Mouse (Mus musculus) heart, adult 9 months (tissue): ENCODE results near the gene Ak2.

Source experiments
- DNase-seq, 2 experiments: peaks; one replicate each; pipeline ENCODE4 v3.0.0; 2022; ENCODE audit warnings: low spot score in 2 of 2

Gene Ak2

DNA sequence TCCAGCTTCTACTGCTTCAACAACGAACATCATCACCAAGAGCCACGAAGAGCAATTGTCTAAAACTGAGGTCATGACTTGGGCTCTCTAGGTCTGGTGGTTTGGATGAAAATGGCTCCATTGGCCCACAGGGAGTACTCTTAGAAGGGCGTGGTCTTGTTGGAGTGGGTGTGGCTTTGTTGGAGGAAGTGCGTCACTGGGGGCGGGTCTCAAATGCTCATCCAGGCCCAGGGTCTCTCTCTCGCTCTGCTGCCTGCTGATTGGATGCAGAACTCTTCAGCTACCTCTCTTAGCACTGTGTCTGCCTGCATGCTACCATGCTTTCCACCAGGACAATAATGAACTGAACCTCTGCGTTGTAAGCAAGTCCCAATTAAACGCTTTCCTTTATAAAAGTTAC lies 17.1 kb upstream of the Ak2 start:
- DNase-seq: no peak

DNA sequence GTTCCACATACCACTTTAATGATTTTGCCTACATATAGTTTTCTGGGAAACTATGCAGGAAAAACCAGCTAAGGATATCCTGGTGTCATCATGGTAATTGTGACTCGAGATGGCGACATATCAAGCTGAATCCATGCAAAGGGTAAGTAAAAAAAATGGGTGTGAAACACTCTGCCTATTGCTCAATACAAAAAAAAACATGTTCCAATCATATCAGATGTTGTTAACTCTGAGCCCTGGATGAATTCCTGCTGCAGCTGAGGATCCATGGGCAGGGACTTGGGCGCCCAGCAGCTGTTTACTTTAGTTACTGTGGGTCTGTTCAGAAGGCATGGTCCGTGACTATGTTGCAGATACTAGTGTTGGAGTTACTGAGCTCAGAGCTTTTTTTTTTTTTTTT lies 15.2 kb upstream of the Ak2 start:
- DNase-seq: no peak

DNA sequence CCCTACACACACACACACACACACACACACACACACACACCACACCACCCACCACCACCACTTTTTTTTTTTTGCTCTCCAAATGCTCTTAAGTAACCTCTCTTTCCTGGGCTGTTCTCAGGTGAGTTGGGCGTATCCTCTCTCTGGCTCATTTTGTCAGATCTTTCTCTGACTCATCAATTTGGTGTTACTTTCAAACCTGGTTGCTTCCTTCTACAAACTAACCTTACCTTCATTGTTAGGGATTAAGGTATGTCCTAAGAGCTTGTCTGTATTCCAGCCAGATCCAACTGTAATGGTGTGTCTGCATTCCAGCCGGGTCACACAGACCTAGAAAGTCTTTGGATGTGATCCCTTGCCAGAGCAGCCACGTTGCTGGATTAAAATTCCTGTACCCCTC lies 14.5 kb upstream of the Ak2 start:
- no peak for DNase-seq

DNA sequence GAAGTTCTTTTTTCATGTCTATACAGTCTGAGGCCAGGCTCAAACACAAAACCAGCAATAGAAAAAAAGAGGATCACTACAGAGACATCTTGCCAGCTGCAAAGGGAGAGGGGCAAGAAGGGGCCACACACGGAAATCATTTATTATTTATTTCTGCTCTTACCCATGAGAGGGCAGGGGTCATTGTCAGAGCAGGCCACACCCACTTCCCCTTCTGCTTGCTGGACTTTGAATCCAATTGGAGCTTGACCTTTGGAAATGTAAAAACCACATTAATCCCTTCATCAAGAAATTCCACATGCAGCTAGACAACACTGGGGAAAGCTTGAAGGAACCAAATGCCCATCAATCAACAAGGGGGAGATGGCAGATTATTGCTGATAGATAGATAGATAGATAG lies 13.1 kb upstream of the Ak2 start:
- no peak for DNase-seq

DNA sequence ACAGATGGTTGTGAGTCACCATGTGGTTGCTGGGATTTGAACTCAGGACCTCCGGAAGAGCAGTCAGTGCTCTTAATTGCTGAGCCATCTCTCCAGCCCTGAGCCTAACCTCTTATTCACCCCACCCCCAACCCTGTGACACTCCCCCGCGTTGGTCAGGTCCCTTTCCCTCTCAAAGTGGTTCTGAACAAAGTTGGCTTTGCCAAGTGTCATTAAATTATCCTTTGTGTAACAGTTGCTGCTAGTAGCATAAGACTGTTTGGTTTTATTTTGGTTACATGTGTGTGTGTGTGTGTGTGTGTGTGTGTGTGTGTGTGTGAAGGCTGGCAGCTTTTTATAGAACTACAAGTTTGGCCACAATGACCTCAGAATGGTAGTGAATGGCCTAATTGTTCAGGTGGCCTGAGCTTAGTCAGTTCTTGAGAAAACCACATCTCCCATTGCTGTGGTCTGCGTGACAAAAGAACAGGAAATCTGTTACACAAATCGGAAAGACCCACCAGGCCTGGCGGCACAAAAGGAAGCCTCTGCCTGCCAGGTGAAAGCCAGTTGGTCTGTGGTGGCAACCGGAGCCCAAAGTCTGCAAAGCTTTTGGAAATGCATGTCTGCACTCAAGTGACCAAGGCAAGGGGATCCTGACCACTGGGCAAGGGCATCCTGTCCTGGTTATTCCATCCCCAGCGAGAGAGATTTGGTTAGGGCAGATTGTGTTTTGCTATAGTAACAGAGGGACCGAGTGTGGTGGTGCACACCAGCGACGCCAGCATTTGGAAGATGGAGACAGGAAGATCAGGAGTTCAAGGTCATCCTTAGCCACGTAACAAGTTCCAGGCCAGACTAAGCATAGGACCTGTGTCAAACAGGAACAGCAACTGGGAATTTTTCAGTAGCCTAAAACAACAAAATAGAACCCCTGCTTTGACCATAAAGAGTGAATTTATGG lies 10.6 kb upstream of the Ak2 start:
- DNase-seq: no peak

DNA sequence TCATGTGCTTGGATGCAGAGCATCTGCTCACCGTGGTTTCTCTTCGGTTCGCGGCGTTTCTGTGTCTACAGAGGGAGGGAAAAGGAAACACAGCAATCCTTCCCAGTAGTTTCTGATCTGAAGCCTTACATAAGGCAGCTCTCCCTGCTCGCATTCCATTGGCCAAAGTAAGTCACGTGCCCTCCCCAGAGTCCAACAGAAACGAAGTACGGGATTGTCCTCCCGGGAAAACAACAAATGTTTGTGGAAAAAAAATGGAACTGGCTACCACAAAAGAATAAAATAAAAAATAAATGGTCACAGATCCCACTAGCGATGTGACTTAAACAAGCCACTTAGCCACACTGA lies 10.0 kb upstream of the Ak2 start:
- DNase-seq: no peak

DNA sequence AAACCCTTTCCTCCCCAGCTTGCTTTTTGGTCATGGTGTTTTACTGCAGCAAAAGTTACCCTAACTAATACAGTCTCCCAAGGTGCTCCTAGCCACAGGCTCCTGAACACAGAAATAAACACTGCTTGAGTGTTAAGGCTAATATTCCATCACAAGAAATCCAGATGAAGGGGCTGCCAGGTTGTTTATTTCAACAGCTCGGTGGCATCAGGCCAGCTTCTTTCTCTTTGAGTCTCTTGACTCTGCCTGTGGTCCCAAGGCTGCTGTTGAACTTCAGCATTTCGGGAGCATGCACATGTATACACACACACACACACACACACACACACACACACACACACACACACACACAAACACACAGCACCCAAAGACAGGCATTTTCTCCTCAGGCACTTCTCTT lies 8.6 kb upstream of the Ak2 start:
- DNase-seq: no peak

DNA sequence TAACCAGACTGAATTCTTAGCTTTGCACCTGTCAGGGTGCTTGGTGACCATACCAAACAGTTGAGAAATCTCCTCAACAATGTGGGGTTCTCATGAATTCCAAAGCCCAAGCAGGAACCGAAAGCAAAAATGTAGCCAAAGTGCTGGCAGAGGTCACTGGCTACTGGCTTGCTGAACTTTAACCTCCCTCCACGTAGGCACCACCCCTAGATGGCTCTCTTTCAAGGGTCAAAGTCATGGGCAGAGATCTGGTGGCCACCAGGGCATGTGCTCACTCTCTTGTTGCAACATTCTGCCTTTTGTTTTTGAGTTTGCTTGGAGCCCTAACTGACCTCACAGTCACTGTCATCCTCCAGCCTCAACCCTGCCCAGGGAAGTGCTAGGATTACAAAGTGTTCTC lies 8.1 kb upstream of the Ak2 start:
- DNase-seq: no peak

DNA sequence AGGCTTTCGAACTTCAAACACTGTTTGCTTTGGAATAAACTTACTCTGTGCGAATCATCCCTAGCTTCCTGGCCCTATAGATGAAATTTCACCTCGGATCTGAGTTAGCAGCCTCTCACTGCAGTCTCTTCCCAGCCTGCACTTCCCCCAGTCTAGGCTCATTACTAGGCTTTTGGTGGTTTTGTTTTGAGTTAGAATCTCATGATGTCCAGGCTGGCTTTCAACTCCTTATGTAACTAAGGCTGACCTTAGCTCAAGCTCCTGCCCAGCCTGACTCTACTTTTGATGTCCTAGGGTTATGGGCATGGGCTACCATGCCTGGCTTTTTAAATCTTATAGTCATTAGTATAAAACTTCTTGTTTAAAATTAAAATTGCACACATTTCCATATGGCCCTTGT lies 7.2 kb upstream of the Ak2 start:
- no peak for DNase-seq

DNA sequence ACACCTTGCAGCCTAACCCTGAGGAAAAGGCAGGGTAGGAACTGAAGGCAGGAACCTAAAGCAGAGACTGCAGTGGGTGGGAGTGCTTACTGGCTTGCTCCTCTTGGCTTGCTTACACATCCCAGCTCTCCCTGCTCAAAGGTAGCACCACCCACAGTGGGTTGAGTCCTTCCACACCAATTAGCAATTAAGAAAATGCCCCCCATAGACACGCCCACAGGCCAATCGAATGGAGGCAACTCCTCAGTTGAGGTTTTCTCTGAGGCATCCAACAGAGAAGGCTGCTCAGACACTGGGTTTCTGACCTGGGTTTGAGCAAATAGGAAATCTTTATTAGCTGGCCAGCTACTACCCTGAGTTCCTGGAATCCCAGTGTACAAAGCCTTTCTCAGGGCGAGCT lies 2.8 kb upstream of the Ak2 start:
- no peak for DNase-seq

DNA sequence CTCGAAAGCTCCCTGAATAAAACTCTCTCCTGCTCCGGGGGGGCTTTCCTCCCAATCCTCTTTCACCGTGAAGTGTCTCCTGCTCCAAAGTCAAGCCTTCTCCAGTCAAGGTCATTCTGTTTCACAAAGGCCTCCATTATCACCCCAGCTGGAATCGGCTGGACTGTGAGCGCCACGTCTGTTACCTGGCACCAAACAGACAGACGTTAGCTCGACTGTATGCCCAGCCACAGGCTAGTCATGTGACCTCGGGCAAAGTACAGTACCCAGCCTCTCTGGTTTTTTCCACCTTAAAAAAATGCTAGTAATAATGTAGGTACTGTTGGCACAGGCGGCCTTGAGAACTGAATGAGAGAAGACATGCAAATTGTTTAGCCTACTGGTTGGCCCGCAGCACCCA lies 2.1 kb upstream of the Ak2 start:
- DNase-seq: no peak

DNA sequence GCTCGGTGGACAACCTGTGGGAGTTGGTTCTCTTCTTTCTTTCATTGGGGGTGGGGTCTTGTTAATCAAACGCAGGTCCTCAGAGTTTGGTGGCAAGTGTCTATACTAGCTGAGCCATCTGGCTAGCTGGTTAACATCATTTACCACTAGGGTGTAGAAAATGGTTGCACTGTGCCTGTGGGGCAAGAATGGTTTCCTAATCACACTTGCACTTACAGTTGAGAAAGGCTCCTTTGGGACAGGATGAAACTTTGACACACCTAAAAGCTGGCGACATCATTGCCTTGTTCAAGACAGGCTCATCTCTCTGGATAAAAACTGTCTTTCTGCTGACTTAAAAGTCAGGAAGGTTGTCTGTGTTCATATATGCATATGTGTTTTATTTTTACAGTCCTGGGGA lies 418 bp downstream of the Ak2 start:
- DNase-seq: no peak

DNA sequence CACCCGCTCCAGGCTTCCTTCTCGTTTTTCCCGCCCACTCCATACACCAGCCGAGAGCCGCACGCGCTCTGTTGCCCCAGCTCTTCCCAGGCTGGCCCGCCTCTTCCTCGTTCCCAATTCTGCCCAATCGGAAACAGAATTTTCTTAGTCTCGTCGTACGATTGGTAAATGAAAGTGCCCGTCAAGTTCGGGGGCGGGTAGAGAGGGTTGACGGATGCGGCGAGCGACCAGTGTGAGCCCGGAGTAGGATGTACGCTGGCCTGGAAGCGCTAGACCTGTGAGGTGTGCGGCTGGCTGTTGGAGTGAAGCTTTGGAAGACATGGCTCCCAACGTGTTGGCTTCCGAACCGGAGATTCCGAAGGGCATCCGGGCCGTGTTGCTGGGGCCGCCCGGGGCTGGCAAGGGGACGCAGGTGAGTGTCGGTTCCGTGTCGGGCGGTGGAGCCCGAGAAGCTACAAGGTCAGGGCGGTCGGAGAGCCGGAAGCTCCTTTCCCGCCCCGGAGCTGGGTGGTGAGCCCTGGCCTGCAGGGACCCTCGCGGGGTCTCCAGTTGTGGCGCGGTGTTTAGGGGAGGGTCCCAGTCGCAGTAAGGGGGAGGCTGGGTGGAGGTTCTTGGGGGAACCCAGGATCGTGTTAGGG lies 1.4 kb downstream of the Ak2 start:
- DNase-seq: peak; percentile 96 to 97

DNA sequence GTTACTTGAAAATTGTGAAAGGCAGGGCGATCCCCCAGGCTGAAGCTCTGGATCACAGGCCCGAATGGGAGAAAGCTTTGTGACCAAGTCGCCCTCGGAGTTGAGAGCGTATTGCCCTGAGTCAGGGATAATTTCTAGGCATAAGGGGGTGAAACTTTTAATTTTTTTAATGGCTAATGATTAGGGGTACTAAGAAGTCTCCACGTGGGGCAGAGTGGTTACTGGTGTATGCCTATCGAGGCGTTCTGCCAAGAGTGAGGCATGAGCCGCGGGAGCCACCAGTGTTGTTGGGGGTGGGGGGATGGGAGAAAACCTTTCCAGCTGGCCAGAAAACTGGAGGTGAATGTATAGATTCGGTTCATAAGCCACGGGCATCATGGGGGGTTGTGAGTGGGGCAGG lies 1.9 kb downstream of the Ak2 start:
- DNase-seq: no peak

DNA sequence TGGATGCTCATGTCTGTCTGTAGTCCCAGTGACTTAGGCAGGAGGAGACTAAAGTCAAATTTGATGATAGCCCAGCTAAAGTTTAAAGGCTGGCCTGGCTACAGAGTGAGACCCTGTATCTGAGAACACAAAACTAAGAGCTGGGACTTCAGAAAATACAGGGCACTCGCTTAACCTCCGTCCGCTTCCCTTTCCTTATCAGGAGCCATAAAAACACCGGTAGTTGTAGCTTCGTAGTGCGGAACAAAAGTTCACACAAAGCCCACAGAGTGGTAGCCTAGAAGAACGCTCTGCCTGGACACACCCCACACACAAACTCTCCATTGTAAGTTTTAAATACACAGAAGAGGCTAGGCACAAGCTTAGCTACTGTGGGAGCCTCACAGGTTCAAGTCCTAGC lies 3.5 kb downstream of the Ak2 start:
- no peak for DNase-seq

DNA sequence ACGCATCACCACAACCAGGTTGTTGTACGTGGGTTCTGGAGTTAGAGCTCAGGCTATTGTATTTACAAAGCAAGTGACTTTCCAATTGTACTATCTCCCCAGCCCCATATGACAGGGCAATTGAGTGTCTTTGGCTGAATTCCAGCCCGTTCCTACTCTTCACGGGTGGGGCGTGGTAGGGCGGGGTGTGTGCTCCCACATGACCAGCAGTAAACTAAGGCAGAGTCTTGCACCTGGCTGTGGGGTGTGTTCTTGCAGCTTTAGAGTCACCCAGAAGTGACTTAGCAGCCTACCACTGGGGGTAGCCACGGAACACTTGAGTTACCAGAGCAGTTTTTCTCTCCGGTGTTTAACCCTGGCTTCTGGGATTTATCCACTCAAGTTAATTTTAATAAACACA lies 5.5 kb downstream of the Ak2 start:
- DNase-seq: no peak

DNA sequence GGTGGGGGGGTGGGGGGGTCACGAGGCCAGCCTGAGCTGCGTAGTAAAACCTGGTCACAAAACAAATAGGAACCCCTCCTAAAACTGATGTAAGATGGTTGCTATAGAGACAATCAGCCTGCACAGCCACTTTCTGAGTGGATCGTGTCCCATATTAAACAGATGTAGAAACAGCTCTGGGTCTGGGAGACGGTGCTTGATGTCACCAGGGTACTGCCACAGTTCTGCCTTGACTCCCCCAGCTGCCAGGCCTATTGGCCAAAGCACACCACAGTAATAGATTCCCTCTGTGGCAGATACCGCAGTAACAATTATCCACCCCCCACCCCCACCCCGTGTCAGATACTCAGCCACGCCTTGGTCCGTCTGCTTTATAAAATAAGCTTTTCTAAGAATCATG lies 6.6 kb downstream of the Ak2 start:
- no peak for DNase-seq

DNA sequence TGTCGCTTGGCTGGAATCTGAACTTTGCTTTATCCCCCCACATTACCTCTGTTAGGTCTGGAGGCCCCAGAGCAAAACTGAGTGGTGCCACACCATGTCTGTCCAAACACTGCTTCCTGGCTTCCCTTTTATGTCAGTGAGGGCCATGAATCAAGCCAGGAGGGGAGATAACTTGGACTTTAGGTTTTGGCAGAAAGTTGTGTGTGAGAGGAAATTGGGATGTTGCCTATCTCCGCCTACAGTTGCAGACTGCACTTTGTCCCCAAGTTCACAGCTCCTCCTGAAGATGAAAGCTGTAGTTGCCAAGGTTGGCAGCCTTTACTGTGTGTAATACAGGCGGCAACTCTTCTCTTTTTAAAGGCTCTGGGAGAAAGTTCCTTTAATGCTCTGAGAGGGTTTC lies 9.0 kb downstream of the Ak2 start:
- DNase-seq: no peak

DNA sequence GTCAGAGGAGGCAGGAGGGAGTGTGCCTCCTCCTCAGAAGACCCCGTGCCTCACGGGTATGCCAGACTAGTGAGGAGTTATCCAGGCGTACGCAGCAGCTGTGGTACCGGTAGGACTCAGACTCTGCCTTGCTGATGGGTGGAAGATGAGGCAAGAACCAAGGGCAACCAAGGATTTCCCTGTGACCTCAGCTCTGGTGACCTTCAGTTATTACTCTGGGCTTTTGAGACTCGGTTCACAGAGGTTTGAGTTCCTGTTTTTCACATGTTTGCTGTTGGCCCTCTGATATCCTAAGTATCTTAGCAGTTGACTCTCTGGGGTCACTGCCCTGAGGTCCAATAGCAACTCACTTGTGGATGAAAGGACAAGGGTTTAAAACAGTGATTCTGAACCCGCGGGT lies 12.0 kb downstream of the Ak2 start:
- DNase-seq: no peak

DNA sequence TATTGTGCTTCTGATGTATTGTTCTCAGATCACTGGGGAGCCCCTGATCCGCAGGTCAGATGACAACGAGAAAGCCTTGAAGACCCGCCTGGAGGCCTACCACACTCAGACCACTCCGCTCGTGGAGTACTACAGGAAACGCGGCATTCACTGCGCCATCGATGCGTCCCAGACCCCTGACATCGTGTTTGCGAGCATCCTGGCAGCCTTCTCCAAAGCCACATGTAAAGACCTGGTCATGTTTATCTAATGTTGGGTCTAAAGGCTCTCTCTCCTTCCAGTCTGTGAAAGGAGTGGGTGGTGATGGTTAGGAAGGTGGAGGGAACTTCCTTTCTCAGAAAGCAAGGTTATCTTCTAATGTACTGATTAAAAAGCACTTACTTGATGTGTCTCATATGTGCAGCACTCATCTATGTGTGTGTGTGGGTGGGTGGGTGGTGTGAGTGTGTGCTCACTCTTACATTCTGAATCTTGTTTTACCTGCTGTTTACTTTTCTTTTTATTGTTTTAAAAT lies 16.3 kb downstream of the Ak2 start:
- no peak for DNase-seq

DNA sequence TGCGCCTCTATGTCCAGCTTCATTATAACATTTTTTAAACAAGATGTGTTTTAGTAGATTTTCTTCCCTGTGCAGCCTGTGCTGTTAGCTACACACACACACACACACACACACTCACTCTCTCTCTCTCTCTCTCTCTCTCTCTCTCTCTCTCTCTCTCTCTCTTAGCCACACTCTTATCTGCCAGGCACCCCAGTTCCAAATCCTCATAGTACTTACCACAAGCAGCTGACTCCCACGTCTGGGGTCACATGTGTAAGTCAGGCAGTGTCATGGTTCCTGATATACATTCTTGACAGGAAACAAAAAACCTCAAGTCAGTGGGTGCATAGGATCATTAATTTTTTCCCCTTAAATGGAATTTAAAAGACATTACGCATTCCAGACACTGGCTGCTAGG lies 16.9 kb downstream of the Ak2 start:
- DNase-seq: no peak

DNA sequence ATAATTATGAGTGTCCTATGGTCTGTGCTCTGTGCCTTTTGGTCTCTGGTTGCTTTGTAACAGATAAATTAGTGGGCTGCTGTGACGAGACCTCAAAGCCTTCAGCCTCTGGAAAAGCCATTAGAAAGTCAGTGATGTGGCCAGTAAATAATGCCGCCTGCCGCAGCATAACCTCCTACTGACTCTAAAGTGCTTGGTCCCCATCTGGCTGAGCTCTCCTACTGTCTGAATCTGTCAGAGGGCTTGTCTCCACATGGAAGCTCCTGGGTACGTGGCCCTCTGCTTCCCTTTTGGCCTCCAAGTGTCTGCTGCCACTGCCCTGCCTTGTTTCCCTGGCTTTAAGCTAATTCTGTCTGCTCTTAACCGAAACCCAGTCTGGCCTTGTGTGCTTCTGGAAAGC lies 17.8 kb downstream of the Ak2 start:
- DNase-seq: no peak

DNA sequence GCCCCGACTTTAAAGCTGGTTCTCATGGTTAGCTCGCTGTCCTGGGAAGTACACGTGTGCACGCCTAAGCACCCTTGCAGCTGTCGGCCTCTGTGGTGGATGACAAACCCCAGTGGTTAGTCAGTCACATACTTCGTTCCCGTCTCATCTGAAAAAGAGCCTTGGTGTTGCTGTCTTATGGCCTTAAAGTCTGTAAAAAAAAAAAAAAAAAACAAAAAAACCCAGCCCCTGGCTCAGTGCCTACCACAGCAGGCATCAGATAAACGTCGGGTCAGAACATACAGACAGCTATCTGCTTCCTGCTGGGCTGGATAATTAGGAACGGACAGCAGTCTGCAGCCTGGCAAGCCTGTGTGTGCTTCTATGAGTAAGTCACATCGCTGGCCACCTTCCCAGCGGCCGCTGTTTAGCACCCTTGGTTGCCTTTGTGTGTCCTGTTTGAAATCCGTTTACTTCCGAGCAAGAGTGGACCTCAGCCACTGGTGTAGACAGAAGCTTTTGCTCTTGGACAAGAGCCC lies 19.9 kb downstream of the Ak2 start:
- peak; percentile 49 to 66 for DNase-seq
